Mouse (Mus musculus) layer of hippocampus, adult 9-11 months (tissue): ENCODE measurements around the gene Ttc36.
A peak's percentile ranks its signal among the peaks of the same experiment; 100 is the strongest.

Experiments
- DNase-seq: peaks from one replicate; pipeline ENCODE4 v3.0.0; 2022

Ttc36 gene

GRCm38 (mm10) chr9:44802808-44803450 lies at the start of gene Ttc36:
Gene Ttc36 (minus strand): TSS chr9:44803072.
- no peak for DNase-seq

- no peak for DNase-seq
Observed at GRCm38 (mm10) chr9:44847446-44847845, 44.6 kb upstream of the Ttc36 start.

- DNase-seq: no peak
Observed at GRCm38 (mm10) chr9:44841241-44841640, 38.4 kb upstream of the Ttc36 start.

- DNase-seq: peak; percentile 59
Observed at GRCm38 (mm10) chr9:44836439-44836838, 33.6 kb upstream of the Ttc36 start.

GRCm38 (mm10) chr9:44832356-44832755 lies 29.5 kb upstream of the Ttc36 start:
- no peak for DNase-seq

GRCm38 (mm10) chr9:44830506-44830905 lies 27.6 kb upstream of the Ttc36 start:
- no peak for DNase-seq

- DNase-seq: peak; percentile 49
Observed at GRCm38 (mm10) chr9:44828944-44829343, 26.1 kb upstream of the Ttc36 start.

- no peak for DNase-seq
Observed at GRCm38 (mm10) chr9:44826660-44827059, 23.8 kb upstream of the Ttc36 start.

GRCm38 (mm10) chr9:44819920-44820827 lies 17.3 kb upstream of the Ttc36 start:
- DNase-seq: no peak

- DNase-seq: peak; percentile 68
Observed at GRCm38 (mm10) chr9:44817522-44817921, 14.7 kb upstream of the Ttc36 start.

GRCm38 (mm10) chr9:44814179-44814578 lies 11.3 kb upstream of the Ttc36 start:
- no peak for DNase-seq

GRCm38 (mm10) chr9:44810316-44810715 lies 7.4 kb upstream of the Ttc36 start:
- DNase-seq: no peak

GRCm38 (mm10) chr9:44807778-44808177 lies 4.9 kb upstream of the Ttc36 start:
- DNase-seq: no peak

GRCm38 (mm10) chr9:44807141-44807540 lies 4.3 kb upstream of the Ttc36 start:
- no peak for DNase-seq

GRCm38 (mm10) chr9:44805536-44805935 lies 2.7 kb upstream of the Ttc36 start:
- no peak for DNase-seq

- no peak for DNase-seq
Observed at GRCm38 (mm10) chr9:44804678-44805077, 1.8 kb upstream of the Ttc36 start.

- DNase-seq: no peak
Observed at GRCm38 (mm10) chr9:44801669-44802068, 1.2 kb downstream of the Ttc36 start.

GRCm38 (mm10) chr9:44799958-44800324 lies 2.9 kb downstream of the Ttc36 start:
- no peak for DNase-seq

GRCm38 (mm10) chr9:44799102-44799957 lies 3.5 kb downstream of the Ttc36 start, which contains the start of gene Tmem25:
Gene Tmem25 (minus strand): TSS chr9:44799307.
- DNase-seq: peak; percentile 91

GRCm38 (mm10) chr9:44798298-44798697 lies 4.6 kb downstream of the Ttc36 start:
- DNase-seq: no peak

GRCm38 (mm10) chr9:44792842-44793241 lies 10.0 kb downstream of the Ttc36 start:
- no peak for DNase-seq

GRCm38 (mm10) chr9:44772750-44773651 lies 29.9 kb downstream of the Ttc36 start:
- peak; percentile 94 for DNase-seq
